Mouse (Mus musculus) T-helper 17 cell (primary cell): ENCODE measurements around the gene St5.

Experiments
- in situ Hi-C, 2 experiments: fragments of 300-600 bp; cut with MboI, MseI; formaldehyde crosslinking; loops; 1 replicate in 1 of 2; 2 replicates in 1 of 2; pipeline ENCODE4 v1.15.1; 2025; ENCODE audit warnings: high pct_unique_total_duplicates in 2 of 2

Gene St5

GRCm38 (mm10) chr7:109703190-109704015 lies at the start of gene St5, which contains the start of gene Akip1:
St5 (minus strand) TSS chr7:109703605.
Akip1 (plus strand) TSS chr7:109703690.
- in situ Hi-C loops: loop anchor here in 1 of 2 experiments (5.0 kb wide), 1 partner anchor 176 kb away; no protein-coding TSS in a partner anchor

GRCm38 (mm10) chr7:109752008-109752925 lies 48.9 kb upstream of the St5 start, which contains the start of gene Tmem9b:
Tmem9b (minus strand) TSS chr7:109752875.
- in situ Hi-C loops: no loop called here

GRCm38 (mm10) chr7:109751427-109752007 lies 48.1 kb upstream of the St5 start:
- in situ Hi-C loops: no loop called here

- in situ Hi-C loops: loop anchor here in 1 of 2 experiments (5.0 kb wide), 2 partner anchors 40 kb away; no protein-coding TSS in a partner anchor
Observed at GRCm38 (mm10) chr7:109747747-109748146, 44.3 kb upstream of the St5 start.

- in situ Hi-C loops: no loop called here
Observed at GRCm38 (mm10) chr7:109741703-109742102, 38.3 kb upstream of the St5 start.

- in situ Hi-C loops: no loop called here
Observed at GRCm38 (mm10) chr7:109741060-109741459, 37.7 kb upstream of the St5 start.

- in situ Hi-C loops: no loop called here
Observed at GRCm38 (mm10) chr7:109739822-109740370, 36.5 kb upstream of the St5 start.

- in situ Hi-C loops: no loop called here
Observed at GRCm38 (mm10) chr7:109734806-109735205, 31.4 kb upstream of the St5 start.

- in situ Hi-C loops: no loop called here
Observed at GRCm38 (mm10) chr7:109731626-109732025, 28.2 kb upstream of the St5 start, which contains the start of gene Ascl3. Ascl3 (minus strand) TSS chr7:109731726.

GRCm38 (mm10) chr7:109723697-109724096 lies 20.3 kb upstream of the St5 start, which contains the start of gene BC051019:
BC051019 (minus strand) TSS chr7:109723850.
- in situ Hi-C loops: no loop called here

GRCm38 (mm10) chr7:109723114-109723513 lies 19.7 kb upstream of the St5 start:
- in situ Hi-C loops: no loop called here

- in situ Hi-C loops: no loop called here
Observed at GRCm38 (mm10) chr7:109722618-109723017, 19.2 kb upstream of the St5 start.

- in situ Hi-C loops: no loop called here
Observed at GRCm38 (mm10) chr7:109719286-109719685, 15.9 kb upstream of the St5 start.

- in situ Hi-C loops: no loop called here
Observed at GRCm38 (mm10) chr7:109713434-109713982, 10.1 kb upstream of the St5 start.

- in situ Hi-C loops: no loop called here
Observed at GRCm38 (mm10) chr7:109712198-109712597, 8.8 kb upstream of the St5 start.

GRCm38 (mm10) chr7:109710069-109710468 lies 6.7 kb upstream of the St5 start:
- in situ Hi-C loops: no loop called here

- in situ Hi-C loops: loop anchor here in 1 of 2 experiments (5.0 kb wide), 1 partner anchor 38 kb away; no protein-coding TSS in a partner anchor
Observed at GRCm38 (mm10) chr7:109708961-109709382, 5.6 kb upstream of the St5 start.

- in situ Hi-C loops: loop anchor here in 1 of 2 experiments (5.0 kb wide), 1 partner anchor 40 kb away; no protein-coding TSS in a partner anchor
Observed at GRCm38 (mm10) chr7:109707023-109707785, 3.8 kb upstream of the St5 start.

- in situ Hi-C loops: loop anchor here in 1 of 2 experiments (5.0 kb wide), 1 partner anchor 177 kb away; no protein-coding TSS in a partner anchor
Observed at GRCm38 (mm10) chr7:109704461-109704860, 1.1 kb upstream of the St5 start.

- in situ Hi-C loops: loop anchor here in 1 of 2 experiments (5.0 kb wide), 1 partner anchor 177 kb away; no protein-coding TSS in a partner anchor
Observed at GRCm38 (mm10) chr7:109704016-109704377, 592 bp upstream of the St5 start.
